ENCODE assay signal across 25 mouse cellular contexts in the genomic region with DNA sequence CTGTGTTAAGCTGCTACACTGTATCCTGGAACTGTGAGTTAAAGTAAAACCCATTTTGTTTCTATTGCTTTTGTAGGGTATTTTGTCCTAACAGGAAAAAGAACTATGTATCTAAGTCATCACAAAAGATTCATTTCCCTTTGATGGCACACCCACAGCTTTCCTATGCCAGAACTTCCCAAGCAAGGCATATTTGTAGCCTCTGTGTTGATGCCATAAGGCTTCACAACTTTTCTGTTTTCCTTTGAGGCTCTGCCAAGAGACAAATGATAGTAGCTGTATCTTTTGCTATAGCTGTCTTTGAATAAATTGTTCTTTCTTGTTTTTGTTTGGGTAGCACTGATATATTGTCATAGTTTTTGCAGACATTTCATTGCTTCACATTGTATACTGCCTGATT.
A peak's percentile ranks its signal among the peaks of the same experiment; 100 is the strongest.
DNase-seq lines count a peak whose midpoint lies in the region; ATAC-seq and TF ChIP-seq lines count a peak whose summit lies in the region.
"Had no signal": no experiment of that assay in that cellular context is flagged by ENCODE, and none has a peak within 500 bp of the region (broad histone marks: within the 10 kb centered on the region; RNA-seq: fewer than 3 reads in every experiment).

No protein-coding gene starts in this region.

- no peak overlapping the region for H3K4me2 ChIP-seq in liver, embryonic 11.5 days
- H3K4me2 ChIP-seq in midbrain, postnatal 0 days (ENCODE audit: low read depth, low read length, poor library complexity, severe bottlenecking), result no peak overlapping the region
- H3K4me2 ChIP-seq: embryonic facial prominence, embryonic 12.5 days; heart, embryonic 11.5 days; hindbrain, embryonic 12.5 days; limb, embryonic 13.5 days; midbrain, embryonic 12.5 days; neural tube, embryonic 13.5 days had no signal

- no peak overlapping the region for H3K9ac ChIP-seq in liver, embryonic 11.5 days (ENCODE audit: low read depth, low read length)
- H3K9ac ChIP-seq in midbrain, postnatal 0 days (replicated peaks; ENCODE audit: low read length, poor library complexity, severe bottlenecking), result no peak overlapping the region
- H3K9ac ChIP-seq: embryonic facial prominence, embryonic 12.5 days; hindbrain, embryonic 12.5 days; limb, embryonic 13.5 days; liver, embryonic 14.5 days; midbrain, embryonic 12.5 days; neural tube, embryonic 13.5 days had no signal

- no peak for ATAC-seq in liver, embryonic 11.5 days (replicated peaks; ENCODE audit: low FRiP score)
- ATAC-seq in activated CD4-positive, CD25-positive, alpha-beta regulatory T cell, adult 4 months, result no peak
- ATAC-seq in midbrain, postnatal 0 days (ENCODE audit: low FRiP score), result no peak
- ATAC-seq: inflammation-experienced regulatory T-cells, adult 6 months; lung, postnatal 0 days had no signal

- H3K27me3 ChIP-seq in liver, embryonic 11.5 days (replicated peaks; ENCODE audit: control insufficient read depth, insufficient read depth, low read length), result no peaks in the 10 kb centered on the region
- H3K27me3 ChIP-seq in midbrain, postnatal 0 days (ENCODE audit: insufficient read depth, low read length), result no peaks in the 10 kb centered on the region
- H3K27me3 ChIP-seq: embryonic facial prominence, embryonic 12.5 days; hindbrain, embryonic 12.5 days; limb, embryonic 13.5 days; midbrain, embryonic 12.5 days; neural tube, embryonic 13.5 days had no signal

- TF ChIP-seq CTCF in midbrain, postnatal 0 days (IDR thresholded peaks at IDR 0.05), result no peak

- no peaks in the 10 kb centered on the region for H3K4me1 ChIP-seq in liver, embryonic 11.5 days (replicated peaks; ENCODE audit: control insufficient read depth, insufficient read depth, low read length)
- no peaks in the 10 kb centered on the region for H3K4me1 ChIP-seq in midbrain, postnatal 0 days (ENCODE audit: insufficient read depth, low read length)
- H3K4me1 ChIP-seq: embryonic facial prominence, embryonic 12.5 days; hindbrain, embryonic 12.5 days; limb, embryonic 13.5 days; midbrain, embryonic 12.5 days; neural tube, embryonic 13.5 days had no signal

- no peak overlapping the region for H3K27ac ChIP-seq in liver, embryonic 11.5 days (ENCODE audit: low read depth, low read length)
- H3K27ac ChIP-seq in midbrain, postnatal 0 days (ENCODE audit: low read depth, low read length), result no peak overlapping the region
- H3K27ac ChIP-seq: embryonic facial prominence, embryonic 12.5 days; hindbrain, embryonic 12.5 days; left cerebral cortex, adult 2 months; limb, embryonic 13.5 days; liver, embryonic 14.5 days; midbrain, embryonic 12.5 days; neural tube, embryonic 13.5 days had no signal

- H3K9me3 ChIP-seq in liver, embryonic 11.5 days (ENCODE audit: control insufficient read depth, low read length), result no peaks in the 10 kb centered on the region
- no peaks in the 10 kb centered on the region for H3K9me3 ChIP-seq in midbrain, postnatal 0 days (ENCODE audit: low read length)
- H3K9me3 ChIP-seq: embryonic facial prominence, embryonic 12.5 days; hindbrain, embryonic 12.5 days; limb, embryonic 13.5 days; midbrain, embryonic 12.5 days; neural tube, embryonic 13.5 days had no signal

- H3K4me3 ChIP-seq in liver, embryonic 11.5 days (ENCODE audit: low read depth, low read length), result no peak overlapping the region
- no peak overlapping the region for H3K4me3 ChIP-seq in midbrain, postnatal 0 days (ENCODE audit: low read depth, low read length)
- H3K4me3 ChIP-seq: embryonic facial prominence, embryonic 12.5 days; erythroblast, embryonic 14.5 days; hindbrain, embryonic 12.5 days; left cerebral cortex, adult 2 months; limb, embryonic 13.5 days; midbrain, embryonic 12.5 days; neural tube, embryonic 13.5 days had no signal

- peak; percentile 10 for DNase-seq in layer of hippocampus, adult 11-12 months (ENCODE audit: low spot score)
- DNase-seq in layer of hippocampus, postnatal 10 days (ENCODE audit: low spot score in 2 of 2), result no peak
- DNase-seq in testis, postnatal 14 days (ENCODE audit: low spot score), result peak; percentile 5
- DNase-seq in testis, postnatal 10 days (ENCODE audit: low spot score), result no peak
- DNase-seq in left cerebral cortex, adult 18-20 months (ENCODE audit: low spot score in 2 of 2), result peak; percentile 21 to 42
- no peak for DNase-seq in liver, embryonic 11.5 days (ENCODE audit: low spot score)
- no peak for DNase-seq in midbrain, postnatal 0 days (ENCODE audit: low spot score)
- DNase-seq: B cell, adult 2 months; cerebellum, adult 9-11 months; heart, postnatal 14 days; kidney, adult 2 months; kidney, postnatal 25 days; thymus, postnatal 14 days had no signal

- no peaks in the 10 kb centered on the region for H3K36me3 ChIP-seq in liver, embryonic 11.5 days (ENCODE audit: control insufficient read depth, insufficient read depth, low read length)
- no peaks in the 10 kb centered on the region for H3K36me3 ChIP-seq in midbrain, postnatal 0 days (ENCODE audit: insufficient read depth, low read length)
- H3K36me3 ChIP-seq: embryonic facial prominence, embryonic 12.5 days; hindbrain, embryonic 12.5 days; limb, embryonic 13.5 days; midbrain, embryonic 12.5 days; neural tube, embryonic 13.5 days had no signal

Comparison
In these comparisons a context has a peak if more than half of its experiments do, and no peak if none do; other contexts are left out.
1. DNase-seq: peak in layer of hippocampus, adult 11-12 months (single experiment), testis, postnatal 14 days (single experiment) and left cerebral cortex, adult 18-20 months (2 of 2); none in layer of hippocampus, postnatal 10 days (0 of 2), testis, postnatal 10 days (single experiment), liver, embryonic 11.5 days (single experiment) and midbrain, postnatal 0 days (single experiment).